ENCODE assay signal across 8 mouse cellular contexts in genomic region chr16:58454617-58455016, GRCm38 (mm10). TPM values are rescaled to one million over a fixed set of nuclear protein-coding genes. Genes with fewer than 3 reads are reported as not detected.
DNase-seq lines count a peak whose midpoint lies in the region; ATAC-seq and TF ChIP-seq lines count a peak whose summit lies in the region.

No protein-coding gene starts in this region.

- peak; percentile 78 to 80 for DNase-seq in B cell, adult 2 months
- DNase-seq in G1E (ENCODE audit: low spot score): peak; percentile 40
- peak; percentile 24 to 41 for DNase-seq in cerebellum, adult 2 months
- peak; percentile 24 to 44 for DNase-seq in frontal cortex, postnatal 25 days (ENCODE audit: low spot score in 2 of 2)
- DNase-seq in liver, embryonic 11.5 days (ENCODE audit: low spot score): peak; percentile 67
- peak; percentile 25 to 51 for DNase-seq in urinary bladder, postnatal 36 days (ENCODE audit: low spot score in 2 of 2)

- H3K9ac ChIP-seq in intestine, postnatal 0 days (ENCODE audit: low read depth, low read length): no peak overlapping the region
- H3K9ac ChIP-seq in liver, embryonic 11.5 days (ENCODE audit: low read depth, low read length): peak overlapping the region; percentile 3; the same call in 1 of the 2 replicates
- H3K9ac ChIP-seq in neural tube, embryonic 15.5 days (replicated peaks): no peak overlapping the region

- no peak overlapping the region for H3K4me2 ChIP-seq in intestine, postnatal 0 days (replicated peaks; ENCODE audit: low read depth)
- H3K4me2 ChIP-seq in liver, embryonic 11.5 days: peak overlapping the region; percentile 22
- H3K4me2 ChIP-seq in neural tube, embryonic 15.5 days: no peak overlapping the region

- TF ChIP-seq CTCF in G1E (IDR thresholded peaks at IDR 0.05; ENCODE audit: low read depth, low read length): peak; percentile 94
- peak; percentile 85 for TF ChIP-seq CTCF in cerebellum, adult 2 months (IDR thresholded peaks at IDR 0.05; ENCODE audit: borderline replicate concordance, insufficient read depth, low read depth, low read length)
- peak; percentile 97 for TF ChIP-seq CTCF in intestine, postnatal 0 days (IDR thresholded peaks at IDR 0.05; ENCODE audit: low read depth)

- peaks cover 71% of the 10 kb centered on the region for H3K4me1 ChIP-seq in G1E (ENCODE audit: insufficient read depth, low read depth, low read length)
- no peaks in the 10 kb centered on the region for H3K4me1 ChIP-seq in cerebellum, adult 2 months (ENCODE audit: control insufficient read depth, insufficient read depth, low read length)
- no peaks in the 10 kb centered on the region for H3K4me1 ChIP-seq in intestine, postnatal 0 days (replicated peaks; ENCODE audit: control insufficient read depth, insufficient read depth, low read length)
- H3K4me1 ChIP-seq in liver, embryonic 11.5 days (replicated peaks; ENCODE audit: control insufficient read depth, insufficient read depth, low read length): peaks cover 39% of the 10 kb centered on the region
- H3K4me1 ChIP-seq in neural tube, embryonic 15.5 days: no peaks in the 10 kb centered on the region

- no peak overlapping the region; the same call in 1 of the 2 replicates for H3K4me3 ChIP-seq in G1E (ENCODE audit: low read depth, low read length)
- H3K4me3 ChIP-seq in cerebellum, adult 2 months (replicated peaks; ENCODE audit: insufficient read depth, low read depth, low read length): no peak overlapping the region
- no peak overlapping the region for H3K4me3 ChIP-seq in intestine, postnatal 0 days (ENCODE audit: low read depth, low read length)
- H3K4me3 ChIP-seq in liver, embryonic 11.5 days (ENCODE audit: low read depth, low read length): no peak overlapping the region
- no peak overlapping the region for H3K4me3 ChIP-seq in neural tube, embryonic 15.5 days (replicated peaks)

- no peak for TF ChIP-seq POLR2A in cerebellum, adult 2 months (IDR thresholded peaks at IDR 0.05; ENCODE audit: borderline replicate concordance, insufficient read depth, low read length)

- H3K27me3 ChIP-seq in G1E (ENCODE audit: insufficient read depth, low read length): no peaks in the 10 kb centered on the region
- H3K27me3 ChIP-seq in cerebellum, adult 2 months (ENCODE audit: control insufficient read depth, insufficient read depth, low read length): no peaks in the 10 kb centered on the region
- H3K27me3 ChIP-seq in intestine, postnatal 0 days (replicated peaks; ENCODE audit: control insufficient read depth, insufficient read depth, low read length): no peaks in the 10 kb centered on the region
- H3K27me3 ChIP-seq in liver, embryonic 11.5 days (replicated peaks; ENCODE audit: control insufficient read depth, insufficient read depth, low read length): no peaks in the 10 kb centered on the region
- H3K27me3 ChIP-seq in neural tube, embryonic 15.5 days (replicated peaks): no peaks in the 10 kb centered on the region

- H3K9me3 ChIP-seq in G1E (replicated peaks): no peaks in the 10 kb centered on the region
- H3K9me3 ChIP-seq in intestine, postnatal 0 days (ENCODE audit: control insufficient read depth): no peaks in the 10 kb centered on the region
- H3K9me3 ChIP-seq in liver, embryonic 11.5 days (ENCODE audit: control insufficient read depth, low read length): no peaks in the 10 kb centered on the region
- no peaks in the 10 kb centered on the region for H3K9me3 ChIP-seq in neural tube, embryonic 15.5 days (replicated peaks)

- no peak overlapping the region for H3K27ac ChIP-seq in cerebellum, adult 2 months (ENCODE audit: insufficient read depth, low read length)
- H3K27ac ChIP-seq in intestine, postnatal 0 days (ENCODE audit: low read depth, low read length): no peak overlapping the region
- peak overlapping the region; percentile 93 for H3K27ac ChIP-seq in liver, embryonic 11.5 days (ENCODE audit: low read depth, low read length)
- H3K27ac ChIP-seq in neural tube, embryonic 15.5 days (replicated peaks): no peak overlapping the region

- peak; percentile 79 for ATAC-seq in G1E (ENCODE audit: extremely low read depth, insufficient number of reproducible peaks, low FRiP score, poor library complexity, severe bottlenecking)
- 0 out of 2 replicates have a peak, but pooled peaks have one; percentile 60 for ATAC-seq in intestine, postnatal 0 days
- peak; percentile 85 for ATAC-seq in liver, embryonic 11.5 days (replicated peaks; ENCODE audit: low FRiP score)
- peak; percentile 38; the same call in 1 of the 2 replicates for ATAC-seq in neural tube, embryonic 15.5 days (ENCODE audit: low FRiP score)

- 69% methylated on average over 8 of the region's 8 CpGs for WGBS in cerebellum, adult 2 months
- WGBS in intestine, postnatal 0 days: 54% methylated on average over 8 of the region's 8 CpGs
- 36% methylated on average over 8 of the region's 8 CpGs for WGBS in liver, embryonic 11.5 days
- WGBS in neural tube, embryonic 15.5 days: 72% methylated on average over 8 of the region's 8 CpGs

- peaks cover 51% of the 10 kb centered on the region for H3K36me3 ChIP-seq in G1E (replicated peaks)
- peaks cover 4% of the 10 kb centered on the region; the same call in 1 of the 2 replicates for H3K36me3 ChIP-seq in intestine, postnatal 0 days (ENCODE audit: control insufficient read depth, insufficient read depth)
- peaks cover 8% of the 10 kb centered on the region; the same call in 1 of the 2 replicates for H3K36me3 ChIP-seq in liver, embryonic 11.5 days (ENCODE audit: control insufficient read depth, insufficient read depth, low read length)
- H3K36me3 ChIP-seq in neural tube, embryonic 15.5 days: peaks cover 40% of the 10 kb centered on the region

RNA-seq across cellular contexts. Expression of gene Dcbld2, which starts 46.4 kb away (rescaled TPM):
- 12.0 and 16.4 TPM in 2 replicates for total RNA-seq in G1E (2014; fragmentation: Nextera tagmentation)
- total RNA-seq in G1E (2017): 7.0 and 8.0 TPM in 2 replicates
- polyA plus RNA-seq in G1E (2012): 1.3 and 1.7 TPM in 2 replicates
- 17.0 and 17.1 TPM in 2 replicates for polyA plus RNA-seq in cerebellum, adult 2 months (2012; rRNA removed)
- polyA plus RNA-seq in intestine, postnatal 0 days (2015; fragmentation: Nextera tagmentation; extraction: Ambion mirVana): 2.2 and 2.6 TPM in 2 replicates
- polyA plus RNA-seq in liver, embryonic 11.5 days (2014; fragmentation: Nextera tagmentation; extraction: Ambion mirVana): 9.1 and 9.4 TPM in 2 replicates
- 4.7 and 5.6 TPM in 2 replicates for polyA plus RNA-seq in neural tube, embryonic 15.5 days (2015; fragmentation: Nextera tagmentation; extraction: Ambion mirVana)
